Mouse (Mus musculus) stomach, embryonic 15.5 days (tissue): ENCODE data around the gene Cacnb4. TPM values are rescaled to one million over a fixed set of nuclear protein-coding genes. Genes with fewer than 3 reads are reported as not detected.
A peak's percentile ranks its signal among the peaks of the same experiment; 100 is the strongest.

Experiments
- ATAC-seq: fragments of 200-750 bp; cut with Nextera tagmentation; 2 replicates; pipeline ENCODE4 v1.8.0; 2017; ENCODE audit warnings: low read depth, moderate number of reproducible peaks, moderate TSS enrichment; ENCODE audit not compliant: insufficient read depth, low FRiP score
- H3K27ac ChIP-seq: fragments of 300-500 bp; sonication (generic); 2 replicates; pipeline ENCODE4 v1.5.1; 2015; ENCODE audit warnings: mild to moderate bottlenecking, inconsistent platforms
- H3K27me3 ChIP-seq: fragments of 300-500 bp; sonication (generic); replicated peaks from 2 replicates; pipeline ENCODE4 v1.6.1; 2015; ENCODE audit warnings: inconsistent platforms
- H3K36me3 ChIP-seq: fragments of 300-500 bp; sonication (generic); 2 replicates; pipeline ENCODE4 v1.6.1; 2015; ENCODE audit warnings: inconsistent platforms
- H3K4me1 ChIP-seq: fragments of 300-500 bp; sonication (generic); 2 replicates; pipeline ENCODE4 v1.6.1; 2015; ENCODE audit warnings: inconsistent platforms
- H3K4me2 ChIP-seq: fragments of 300-500 bp; sonication (generic); 2 replicates; pipeline ENCODE4 v1.6.1; 2015; ENCODE audit warnings: mild to moderate bottlenecking, inconsistent platforms
- H3K4me3 ChIP-seq: fragments of 300-500 bp; sonication (generic); replicated peaks from 2 replicates; pipeline ENCODE4 v1.5.1; 2015; ENCODE audit warnings: inconsistent platforms
- H3K9ac ChIP-seq: fragments of 300-500 bp; sonication (generic); 2 replicates; pipeline ENCODE4 v1.6.1; 2015; ENCODE audit warnings: inconsistent platforms
- H3K9me3 ChIP-seq: fragments of 300-500 bp; sonication (generic); 2 replicates; pipeline ENCODE4 v1.6.1; 2016; ENCODE audit warnings: inconsistent platforms
- WGBS: fragments of 180-500 bp; shearing (Covaris S2); methylation state at CpG from one replicate; pipeline ENCODE4 v1.1.7; 2015; 5-methylcytosine and 5-hydroxymethylcytosine counted together
- polyA plus RNA-seq: library from polyadenylated mRNA; unstranded; fragments of >200 nt; fragmentation: Nextera tagmentation; extraction: Ambion mirVana; gene quantifications from 2 replicates; pipeline ENCODE4 v1.2.1, GENCODE M21; 2015

Cacnb4 gene
- polyA plus RNA-seq, 1 experiment from 2014 or later = 1.7 TPM

DNA sequence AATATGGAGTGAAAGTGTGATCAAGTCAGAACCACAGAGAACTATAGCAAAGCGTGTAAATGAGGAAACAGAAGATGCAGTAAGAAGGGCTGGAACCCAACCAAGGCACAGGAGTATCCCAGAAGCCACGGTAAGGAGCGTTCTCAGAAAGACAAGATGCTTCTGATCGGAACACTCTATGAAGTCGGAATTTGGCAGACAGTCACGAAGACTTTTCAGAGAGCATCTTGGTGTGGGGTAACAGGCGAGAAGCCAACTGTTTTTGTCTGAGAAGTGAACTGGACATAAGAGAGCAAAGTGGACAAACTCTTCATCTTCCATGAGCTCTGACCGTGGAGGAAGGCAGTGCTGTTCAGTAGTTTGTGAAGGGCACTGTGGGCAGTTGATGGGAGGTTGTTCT lies 73.7 kb downstream of the Cacnb4 start:
- H3K27me3 ChIP-seq = no peaks in the 10 kb centered on the region
- WGBS = 81% methylated on average over 8 of the region's 8 CpGs
- no peak overlapping the region for H3K4me2 ChIP-seq
- ATAC-seq = no peak
- H3K4me3 ChIP-seq = no peak overlapping the region
- H3K4me1 ChIP-seq = no peaks in the 10 kb centered on the region
- H3K9ac ChIP-seq = no peak overlapping the region
- no peaks in the 10 kb centered on the region for H3K9me3 ChIP-seq
- no peak overlapping the region for H3K27ac ChIP-seq
- no peaks in the 10 kb centered on the region for H3K36me3 ChIP-seq

DNA sequence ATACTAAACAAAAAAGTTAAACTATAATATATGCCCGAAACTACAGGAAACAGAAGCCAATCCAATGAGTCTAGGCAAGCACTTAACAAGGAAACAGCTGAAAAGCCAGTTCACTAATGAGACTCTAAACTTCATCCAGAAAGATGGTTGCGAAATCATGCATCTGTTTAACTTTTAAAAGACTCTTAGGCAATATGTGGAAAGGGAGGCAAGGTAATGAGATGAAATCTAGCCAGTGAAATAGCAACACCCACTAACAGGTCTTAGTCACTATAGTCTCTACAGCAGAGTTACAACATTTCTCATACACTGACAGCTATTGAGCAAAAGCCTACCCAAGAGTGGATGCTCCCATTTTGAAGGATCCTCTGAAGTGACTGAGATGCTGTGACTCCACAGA lies 74.4 kb downstream of the Cacnb4 start:
- no peaks in the 10 kb centered on the region for H3K9me3 ChIP-seq
- no peaks in the 10 kb centered on the region for H3K27me3 ChIP-seq
- no peak overlapping the region for H3K27ac ChIP-seq
- H3K36me3 ChIP-seq = no peaks in the 10 kb centered on the region
- no peaks in the 10 kb centered on the region for H3K4me1 ChIP-seq
- WGBS = 79% methylated on average over 2 of the region's 2 CpGs
- no peak overlapping the region for H3K9ac ChIP-seq
- no peak; the same call in 1 of the 2 replicates for ATAC-seq
- no peak overlapping the region for H3K4me3 ChIP-seq
- H3K4me2 ChIP-seq = no peak overlapping the region

DNA sequence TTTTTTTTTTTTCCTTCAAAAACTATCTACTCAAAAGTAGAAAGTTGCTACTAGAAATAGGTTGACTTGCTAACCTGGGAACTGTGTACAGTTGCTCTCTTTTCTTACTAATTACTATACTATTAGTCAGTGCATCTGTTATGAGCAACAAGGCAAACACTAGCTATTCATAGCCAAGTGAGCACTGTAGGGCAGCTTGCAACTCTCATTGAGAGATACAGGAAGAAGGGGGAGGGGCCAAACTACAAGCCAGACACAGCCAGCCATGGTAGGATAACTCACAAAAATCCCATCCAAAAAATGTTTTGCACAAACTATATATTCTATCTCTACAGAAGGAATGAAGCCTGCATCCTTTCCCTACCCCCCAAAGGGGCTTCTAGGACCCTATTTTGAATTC lies 79.1 kb downstream of the Cacnb4 start:
- H3K9me3 ChIP-seq = no peaks in the 10 kb centered on the region
- no peaks in the 10 kb centered on the region for H3K36me3 ChIP-seq
- no peak overlapping the region for H3K4me2 ChIP-seq
- no peaks in the 10 kb centered on the region for H3K4me1 ChIP-seq
- no peak for ATAC-seq
- H3K4me3 ChIP-seq = no peak overlapping the region
- no peaks in the 10 kb centered on the region for H3K27me3 ChIP-seq
- H3K9ac ChIP-seq = no peak overlapping the region
- no peak overlapping the region for H3K27ac ChIP-seq

DNA sequence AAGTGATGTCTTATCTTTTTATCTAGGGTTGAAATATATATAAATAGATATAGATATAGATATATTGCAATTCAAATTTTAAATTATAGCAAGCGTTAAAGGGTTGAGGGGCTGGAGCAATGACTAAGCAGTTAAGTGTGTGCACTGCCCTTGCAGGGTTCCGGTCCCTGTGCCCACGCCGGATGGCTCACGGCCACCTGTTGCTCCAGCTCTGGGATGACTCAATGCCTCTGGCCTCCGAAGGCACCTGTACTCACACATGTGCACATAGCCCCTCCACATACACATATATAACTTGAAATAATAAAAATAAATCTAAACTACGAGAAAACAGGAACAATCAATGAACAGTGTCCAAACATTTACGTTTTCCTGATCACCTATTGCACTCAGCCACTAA lies 82.8 kb downstream of the Cacnb4 start:
- WGBS = 84% methylated on average over 8 of the region's 8 CpGs
- H3K9ac ChIP-seq = no peak overlapping the region
- H3K27me3 ChIP-seq = no peaks in the 10 kb centered on the region
- no peak for ATAC-seq
- no peak overlapping the region for H3K4me2 ChIP-seq
- no peaks in the 10 kb centered on the region; the same call in 1 of the 2 replicates for H3K4me1 ChIP-seq
- H3K9me3 ChIP-seq = no peaks in the 10 kb centered on the region
- H3K27ac ChIP-seq = no peak overlapping the region
- H3K36me3 ChIP-seq = no peaks in the 10 kb centered on the region
- no peak overlapping the region for H3K4me3 ChIP-seq

DNA sequence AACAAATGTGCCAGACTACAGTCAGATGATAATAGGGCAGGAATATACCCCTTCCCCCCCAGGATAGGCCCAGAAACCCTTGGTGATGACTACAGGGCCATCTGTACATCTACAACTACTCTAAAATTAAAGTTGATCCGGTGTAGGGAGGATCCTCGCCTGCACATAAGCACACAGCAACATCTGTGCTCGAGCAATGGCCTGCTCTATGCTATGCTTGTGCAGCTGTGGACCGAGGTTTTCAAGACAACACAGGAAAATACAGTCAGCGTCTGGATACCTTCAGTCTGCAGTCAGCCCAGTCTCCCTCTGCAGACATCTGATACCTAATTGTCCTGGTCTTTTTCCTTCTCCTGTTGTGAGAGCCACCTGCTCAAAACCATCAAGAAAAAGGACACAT lies 83.4 kb downstream of the Cacnb4 start:
- Histone ChIP-seq H3K4me1 (no peaks in the 10 kb centered on the region; the same call in 1 of the 2 replicates), H3K9ac (no peak overlapping the region), H3K9me3 (no peaks in the 10 kb centered on the region), H3K27ac (no peak overlapping the region), H3K4me3 (no peak overlapping the region), H3K36me3 (no peaks in the 10 kb centered on the region), H3K27me3 (no peaks in the 10 kb centered on the region), H3K4me2 (no peak overlapping the region)
- no peak for ATAC-seq
- WGBS = 61% methylated on average over 5 of the region's 5 CpGs

DNA sequence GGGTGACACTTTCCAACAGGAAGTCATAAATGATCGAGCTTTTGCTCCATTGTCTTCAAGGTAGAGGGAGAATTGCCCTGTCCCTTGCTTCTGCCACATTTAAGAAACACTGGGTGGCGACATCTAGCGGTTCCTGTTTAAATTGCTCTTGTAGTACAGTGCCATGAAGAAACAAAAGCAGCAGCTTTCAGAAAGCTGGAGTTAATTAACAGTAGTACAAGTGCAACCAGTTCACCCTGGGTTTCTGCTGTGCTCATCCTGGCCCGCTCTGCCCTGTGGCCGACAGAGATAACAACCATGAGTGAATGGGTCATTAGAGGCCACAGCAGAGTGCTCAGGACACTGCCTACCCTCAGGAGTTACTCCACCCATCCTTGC lies 85.7 kb downstream of the Cacnb4 start:
- H3K36me3 ChIP-seq = no peaks in the 10 kb centered on the region
- H3K27ac ChIP-seq = no peak overlapping the region
- WGBS = under 1% methylated on average over 5 of the region's 5 CpGs
- no peak overlapping the region for H3K4me2 ChIP-seq
- peak; percentile 31 for ATAC-seq
- H3K4me1 ChIP-seq = no peaks in the 10 kb centered on the region; the same call in 1 of the 2 replicates
- no peak overlapping the region for H3K4me3 ChIP-seq
- H3K9ac ChIP-seq = no peak overlapping the region
- no peaks in the 10 kb centered on the region for H3K9me3 ChIP-seq
- no peaks in the 10 kb centered on the region for H3K27me3 ChIP-seq

DNA sequence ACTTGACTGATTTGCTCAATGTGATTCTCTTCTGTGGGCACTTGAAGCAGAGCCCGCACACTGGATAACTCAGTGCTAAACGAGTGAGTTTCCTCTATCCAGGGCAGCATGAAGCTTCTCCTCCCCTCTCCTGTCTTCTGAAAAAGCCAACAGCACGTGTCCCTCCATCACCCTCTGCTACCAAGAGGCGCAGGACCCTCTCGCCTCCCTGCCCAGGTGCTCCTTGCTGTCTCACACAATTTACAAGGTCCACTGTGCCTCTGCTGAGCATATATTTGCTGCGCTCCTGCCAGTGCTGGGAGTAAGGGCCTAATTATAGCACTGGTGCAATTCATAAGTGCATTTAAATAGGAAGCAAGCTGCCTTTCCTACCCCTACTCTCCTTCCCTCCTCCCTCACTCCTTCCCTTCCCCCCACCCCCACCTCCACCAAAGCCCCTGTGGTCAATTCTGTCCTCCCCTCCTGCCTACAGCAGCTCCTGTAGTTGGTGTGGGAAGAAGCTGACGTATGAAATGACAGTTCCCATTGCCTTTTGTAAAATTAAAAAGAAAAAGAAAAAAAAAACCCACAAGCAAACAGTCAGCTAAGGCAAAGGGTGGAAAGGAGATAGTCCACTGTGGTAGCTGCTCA lies 86.2 kb downstream of the Cacnb4 start:
- H3K27ac ChIP-seq = no peak overlapping the region
- H3K4me1 ChIP-seq = no peaks in the 10 kb centered on the region; the same call in 1 of the 2 replicates
- H3K4me2 ChIP-seq = no peak overlapping the region
- H3K4me3 ChIP-seq = no peak overlapping the region
- no peaks in the 10 kb centered on the region for H3K9me3 ChIP-seq
- no peak for ATAC-seq
- H3K9ac ChIP-seq = no peak overlapping the region
- no peaks in the 10 kb centered on the region for H3K36me3 ChIP-seq
- no peaks in the 10 kb centered on the region for H3K27me3 ChIP-seq
- WGBS = 75% methylated on average over 7 of the region's 7 CpGs

DNA sequence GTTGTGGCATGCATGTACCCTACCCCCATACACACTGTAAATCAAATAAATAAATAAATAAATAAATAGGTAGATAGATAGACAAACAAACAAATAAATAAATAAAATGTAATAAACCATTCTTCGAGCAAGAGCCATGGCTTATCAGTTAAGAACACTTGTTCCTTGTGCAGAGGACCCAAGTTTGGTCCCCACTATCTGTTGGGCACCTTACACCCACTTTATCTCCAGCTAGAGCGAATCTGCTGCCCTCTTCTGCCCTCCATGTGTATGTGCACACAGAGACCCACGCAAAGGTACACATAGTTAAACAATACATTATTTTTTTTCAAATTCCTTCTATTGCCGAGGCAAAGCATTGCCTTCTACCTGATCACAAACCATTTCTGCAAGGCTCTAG lies 87.1 kb downstream of the Cacnb4 start:
- no peaks in the 10 kb centered on the region for H3K9me3 ChIP-seq
- H3K27ac ChIP-seq = no peak overlapping the region
- no peaks in the 10 kb centered on the region; the same call in 1 of the 2 replicates for H3K4me1 ChIP-seq
- ATAC-seq = no peak
- no peaks in the 10 kb centered on the region for H3K36me3 ChIP-seq
- no peak overlapping the region for H3K4me3 ChIP-seq
- no peak overlapping the region for H3K4me2 ChIP-seq
- WGBS = 84% methylated on average over 4 of the region's 4 CpGs
- no peak overlapping the region for H3K9ac ChIP-seq
- H3K27me3 ChIP-seq = no peaks in the 10 kb centered on the region

DNA sequence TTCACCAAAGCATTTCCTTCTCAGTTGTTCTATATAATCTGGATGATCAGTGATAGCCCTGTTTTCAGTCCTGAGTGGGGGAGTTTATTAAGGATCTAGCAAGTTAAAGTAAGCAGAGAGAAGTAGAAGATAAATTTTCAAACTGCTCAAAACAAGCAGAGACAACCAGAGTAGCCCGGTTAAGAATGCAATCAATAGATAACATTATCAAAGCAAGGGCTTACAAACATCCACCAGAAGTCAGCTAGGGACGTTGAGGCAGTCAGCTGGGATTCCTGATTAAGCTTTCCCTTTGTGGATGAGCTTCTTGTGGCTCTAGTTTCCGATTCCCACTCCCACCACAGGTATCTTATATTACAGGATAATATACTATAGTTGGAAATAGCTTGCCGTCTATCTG lies 91.2 kb downstream of the Cacnb4 start:
- 67% methylated on average over 4 of the region's 4 CpGs for WGBS

DNA sequence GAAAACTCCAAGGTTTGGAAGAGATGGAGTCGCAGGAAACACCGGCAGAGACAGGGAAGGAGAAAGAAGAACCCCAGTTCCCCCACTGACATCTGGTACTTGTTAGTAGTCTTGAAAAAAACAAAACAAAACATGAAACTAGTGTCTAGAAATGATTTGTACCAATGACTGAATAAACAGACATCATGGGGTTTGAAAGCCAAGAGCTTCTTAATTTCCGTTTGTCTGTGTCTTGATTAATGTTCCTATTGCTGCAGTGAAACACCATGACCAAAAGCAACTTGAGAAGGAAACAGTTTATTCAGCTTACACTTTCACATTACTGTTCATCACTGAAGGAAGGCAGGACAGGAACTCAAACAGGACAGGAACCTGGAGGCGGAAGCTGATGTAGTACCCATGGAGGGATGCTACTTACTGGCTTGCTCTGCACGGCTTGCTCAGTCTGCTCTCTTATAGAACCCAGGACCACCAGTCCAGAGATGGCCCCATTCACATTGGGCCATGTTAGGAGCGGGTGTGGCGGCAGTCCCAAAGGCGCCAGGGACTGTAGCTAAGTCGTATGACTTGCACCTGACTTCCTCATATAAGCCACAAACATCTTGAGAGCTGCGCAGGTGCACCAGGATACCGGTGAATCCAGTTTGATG lies 95.4 kb downstream of the Cacnb4 start:
- no peak for ATAC-seq
- Histone ChIP-seq H3K9ac (no peak overlapping the region), H3K27me3 (no peaks in the 10 kb centered on the region), H3K27ac (no peak overlapping the region; the same call in 1 of the 2 replicates), H3K4me1 (no peaks in the 10 kb centered on the region; the same call in 1 of the 2 replicates), H3K4me2 (no peak overlapping the region), H3K36me3 (no peaks in the 10 kb centered on the region), H3K4me3 (no peak overlapping the region), H3K9me3 (no peaks in the 10 kb centered on the region)
- WGBS = 80% methylated on average over 11 of the region's 11 CpGs

More for the DNA sequence above, 91.2 kb downstream of the Cacnb4 start:
- Histone ChIP-seq H3K9me3 (no peaks in the 10 kb centered on the region), H3K9ac (no peak overlapping the region), H3K27ac (no peak overlapping the region), H3K36me3 (no peaks in the 10 kb centered on the region), H3K4me2 (no peak overlapping the region), H3K27me3 (no peaks in the 10 kb centered on the region), H3K4me3 (no peak overlapping the region), H3K4me1 (no peaks in the 10 kb centered on the region)
- no peak for ATAC-seq

DNA sequence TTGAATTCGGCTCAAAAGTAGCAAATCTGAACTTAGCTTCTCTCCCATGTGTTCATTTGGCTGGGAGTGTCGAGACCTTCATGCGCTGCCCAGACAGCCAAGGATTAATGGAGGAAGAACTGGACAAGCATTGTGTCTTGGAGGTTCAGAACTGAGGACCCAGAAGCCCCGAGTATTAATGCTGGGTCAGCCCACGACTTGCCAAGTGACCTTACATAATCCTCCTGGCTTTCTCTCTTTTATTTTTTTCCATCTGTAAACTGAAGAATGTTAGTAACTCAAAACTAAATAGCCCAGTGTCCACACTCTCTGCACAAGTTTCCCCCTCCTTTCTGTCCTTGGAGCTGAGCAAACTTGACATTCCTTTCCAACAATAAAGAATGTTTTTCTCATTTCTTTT lies 95.9 kb downstream of the Cacnb4 start:
- no peaks in the 10 kb centered on the region; the same call in 1 of the 2 replicates for H3K4me1 ChIP-seq
- no peak overlapping the region; the same call in none of the 2 replicates for H3K27ac ChIP-seq
- no peaks in the 10 kb centered on the region for H3K36me3 ChIP-seq
- no peak; the same call in 1 of the 2 replicates for ATAC-seq
- H3K4me3 ChIP-seq = no peak overlapping the region
- no peak overlapping the region for H3K4me2 ChIP-seq
- H3K9me3 ChIP-seq = no peaks in the 10 kb centered on the region
- H3K27me3 ChIP-seq = no peaks in the 10 kb centered on the region
- H3K9ac ChIP-seq = no peak overlapping the region
- WGBS = 35% methylated on average over 5 of the region's 5 CpGs

DNA sequence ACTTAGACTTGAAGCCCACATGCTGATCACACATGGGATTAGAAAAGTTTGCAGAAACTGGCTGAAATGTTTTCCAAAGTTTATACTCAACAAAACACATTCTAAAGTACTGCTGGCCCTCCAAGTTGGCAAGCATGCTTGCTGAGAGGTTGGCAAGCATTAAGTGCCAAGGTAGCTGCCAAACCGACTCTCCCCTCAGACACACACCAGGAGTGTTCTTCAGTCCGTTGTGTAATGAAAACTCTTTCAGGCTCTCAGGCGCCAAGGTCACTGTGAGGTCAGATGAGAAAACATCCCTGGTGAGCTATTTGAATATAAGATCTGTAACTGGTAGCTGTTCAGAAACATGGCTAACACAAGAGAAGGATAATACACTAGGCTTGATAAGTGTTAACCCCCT lies 97.8 kb downstream of the Cacnb4 start:
- Histone ChIP-seq H3K36me3 (no peaks in the 10 kb centered on the region), H3K9me3 (no peaks in the 10 kb centered on the region), H3K4me2 (no peak overlapping the region), H3K27me3 (no peaks in the 10 kb centered on the region), H3K4me3 (no peak overlapping the region), H3K9ac (no peak overlapping the region), H3K4me1 (no peaks in the 10 kb centered on the region; the same call in 1 of the 2 replicates), H3K27ac (no peak overlapping the region)
- WGBS = 39% methylated on average over 3 of the region's 3 CpGs
- ATAC-seq = no peak
